Mouse (Mus musculus): ENCODE measurements around the gene Mx1.

GRCm38 (mm10) chr16:97512347-97512751, 49.6 kb upstream of the Mx1 start:
- TF ChIP-seq CTCF (conservative IDR thresholded peaks at IDR 0.05; ENCODE audit: low read length) (peak; percentile 44), POU5F1 (IDR thresholded peaks at IDR 0.05; ENCODE audit: borderline replicate concordance, low read length) (no peak), NANOG (IDR thresholded peaks at IDR 0.05; ENCODE audit: borderline replicate concordance, low read length) (no peak)

All from E14TG2a.4 (cell line).